Mouse (Mus musculus) kidney, embryonic 15.5 days (tissue): ENCODE results near the gene Nckap5. TPM values are rescaled to one million over a fixed set of nuclear protein-coding genes. Genes with fewer than 3 reads are reported as not detected.

Experiments used
- ATAC-seq: fragments of 200-750 bp; cut with Nextera tagmentation; replicated peaks from 2 replicates; pipeline ENCODE4 v1.8.0; 2017; ENCODE audit warnings: moderate TSS enrichment; ENCODE audit not compliant: low FRiP score
- H3K27ac ChIP-seq: fragments of 300-500 bp; sonication (generic); 2 replicates; pipeline ENCODE4 v1.5.1; 2015; ENCODE audit warnings: mild to moderate bottlenecking, inconsistent platforms
- H3K27me3 ChIP-seq: fragments of 300-500 bp; sonication (generic); 2 replicates; pipeline ENCODE4 v1.6.1; 2015; ENCODE audit warnings: inconsistent platforms
- H3K36me3 ChIP-seq: fragments of 300-500 bp; sonication (generic); 2 replicates; pipeline ENCODE4 v1.6.1; 2015; ENCODE audit warnings: inconsistent platforms
- H3K4me1 ChIP-seq: fragments of 300-500 bp; sonication (generic); 2 replicates; pipeline ENCODE4 v1.6.1; 2015; ENCODE audit warnings: inconsistent platforms
- H3K4me2 ChIP-seq: fragments of 300-500 bp; sonication (generic); 2 replicates; pipeline ENCODE4 v1.6.1; 2015; ENCODE audit warnings: moderate library complexity, mild to moderate bottlenecking, inconsistent platforms
- H3K4me3 ChIP-seq: fragments of 300-500 bp; sonication (generic); replicated peaks from 2 replicates; pipeline ENCODE4 v1.5.1; 2015; ENCODE audit warnings: mild to moderate bottlenecking, inconsistent platforms
- H3K9ac ChIP-seq: fragments of 300-500 bp; sonication (generic); 2 replicates; pipeline ENCODE4 v1.6.1; 2015; ENCODE audit warnings: mild to moderate bottlenecking, inconsistent platforms
- H3K9me3 ChIP-seq: fragments of 300-500 bp; sonication (generic); replicated peaks from 2 replicates; pipeline ENCODE4 v1.6.1; 2016; ENCODE audit warnings: inconsistent platforms
- WGBS: fragments of 180-500 bp; shearing (Covaris S2); methylation state at CpG from one replicate; pipeline ENCODE4 v1.1.7; 2015; ENCODE audit warnings: mixed read lengths; 5-methylcytosine and 5-hydroxymethylcytosine counted together
- polyA plus RNA-seq: library from polyadenylated mRNA; unstranded; fragments of >200 nt; fragmentation: Nextera tagmentation; extraction: Ambion mirVana; gene quantifications from 2 replicates; pipeline ENCODE4 v1.2.1, GENCODE M21; 2015

Gene Nckap5
- polyA plus RNA-seq, 1 experiment from 2014 or later, result 4.4 TPM

DNA sequence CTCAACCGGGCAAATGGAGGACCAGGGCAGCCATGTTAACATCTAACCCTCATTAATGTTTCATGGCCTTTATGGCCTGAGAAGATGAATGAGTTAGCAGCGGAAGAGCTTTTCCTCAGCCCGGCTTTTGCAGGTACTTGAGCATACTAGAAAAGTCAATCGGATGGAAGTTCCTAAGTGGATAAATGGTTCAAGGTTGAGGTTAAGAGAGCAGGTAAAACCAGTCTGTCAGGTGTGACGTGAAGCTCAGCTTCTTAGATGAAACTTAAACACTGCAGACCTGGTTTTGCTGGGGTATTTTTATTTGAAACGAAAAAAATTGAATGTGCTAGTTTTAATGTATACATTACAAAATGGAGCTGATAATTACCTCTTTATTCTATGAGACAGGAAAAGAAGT is 671.3 kb downstream of the Nckap5 start:
- Histone ChIP-seq H3K9ac (no peak overlapping the region), H3K4me1 (no peaks in the 10 kb centered on the region), H3K4me2 (no peak overlapping the region), H3K27ac (no peak overlapping the region), H3K27me3 (no peaks in the 10 kb centered on the region), H3K9me3 (no peaks in the 10 kb centered on the region), H3K4me3 (no peak overlapping the region), H3K36me3 (no peaks in the 10 kb centered on the region)
- 60% methylated on average over 6 of the region's 6 CpGs for WGBS
- no peak for ATAC-seq

DNA sequence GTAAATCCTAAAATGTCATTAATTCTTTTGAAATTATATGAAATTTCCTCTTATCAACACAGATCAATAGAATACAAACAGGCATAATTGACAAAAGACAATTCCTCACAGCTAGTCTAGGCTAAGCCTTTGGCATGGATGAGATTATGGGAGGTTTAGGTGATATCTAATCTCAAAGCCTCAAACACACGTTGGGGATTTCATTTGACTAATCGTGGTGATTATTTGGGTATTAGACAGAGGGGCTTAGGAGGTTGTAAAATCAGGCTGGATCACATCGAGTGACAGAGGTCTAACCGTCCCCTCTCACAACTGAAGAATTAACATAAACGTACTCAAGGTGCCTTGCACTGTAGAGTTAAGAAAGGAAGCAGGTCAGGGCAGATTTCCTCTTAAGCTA is 674.8 kb downstream of the Nckap5 start:
- H3K4me1 ChIP-seq, result no peaks in the 10 kb centered on the region
- no peak overlapping the region for H3K27ac ChIP-seq
- H3K4me3 ChIP-seq, result no peak overlapping the region
- no peak overlapping the region for H3K9ac ChIP-seq
- no peaks in the 10 kb centered on the region for H3K9me3 ChIP-seq
- 67% methylated on average over 5 of the region's 5 CpGs for WGBS
- no peaks in the 10 kb centered on the region for H3K27me3 ChIP-seq
- H3K4me2 ChIP-seq, result no peak overlapping the region
- no peaks in the 10 kb centered on the region for H3K36me3 ChIP-seq
- no peak for ATAC-seq

DNA sequence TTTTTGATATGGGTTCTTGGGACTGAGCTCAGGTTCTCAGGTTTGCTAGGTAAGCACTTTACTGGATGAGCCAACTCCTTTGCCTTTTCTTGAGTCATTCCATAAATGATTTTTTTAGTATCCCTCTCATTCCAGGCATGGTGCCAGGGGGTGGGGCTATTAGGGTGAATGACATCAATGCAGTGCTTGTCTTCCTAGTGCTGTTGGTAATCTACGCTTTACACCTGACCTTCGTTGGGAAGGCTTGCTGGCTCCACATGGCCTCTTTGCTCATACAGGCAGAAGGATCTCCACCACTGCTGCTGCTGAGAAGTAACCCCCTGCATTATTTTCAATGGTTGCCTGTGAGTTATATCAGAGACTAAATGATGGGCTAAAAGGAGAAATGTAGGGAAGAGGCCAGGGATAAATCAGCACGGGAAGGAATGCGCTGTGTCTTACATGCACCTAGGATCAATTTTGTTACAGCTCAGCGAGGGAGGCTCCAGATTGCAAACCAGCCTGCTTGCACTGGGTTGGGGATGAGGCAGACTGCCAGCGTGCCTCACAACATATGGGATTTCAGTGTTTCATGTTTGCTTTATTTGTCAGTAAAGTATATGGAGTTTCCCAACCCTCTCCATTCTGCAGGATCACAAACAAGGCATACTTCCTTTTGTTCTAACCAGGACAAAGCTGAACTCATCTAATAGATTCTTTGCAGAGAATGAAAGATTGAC is 676.9 kb downstream of the Nckap5 start:
- Histone ChIP-seq H3K9ac (no peak overlapping the region), H3K36me3 (no peaks in the 10 kb centered on the region), H3K27ac (no peak overlapping the region), H3K27me3 (no peaks in the 10 kb centered on the region), H3K9me3 (no peaks in the 10 kb centered on the region), H3K4me1 (no peaks in the 10 kb centered on the region), H3K4me3 (no peak overlapping the region), H3K4me2 (no peak overlapping the region)
- no peak for ATAC-seq
- WGBS, result 80% methylated on average over 6 of the region's 6 CpGs

DNA sequence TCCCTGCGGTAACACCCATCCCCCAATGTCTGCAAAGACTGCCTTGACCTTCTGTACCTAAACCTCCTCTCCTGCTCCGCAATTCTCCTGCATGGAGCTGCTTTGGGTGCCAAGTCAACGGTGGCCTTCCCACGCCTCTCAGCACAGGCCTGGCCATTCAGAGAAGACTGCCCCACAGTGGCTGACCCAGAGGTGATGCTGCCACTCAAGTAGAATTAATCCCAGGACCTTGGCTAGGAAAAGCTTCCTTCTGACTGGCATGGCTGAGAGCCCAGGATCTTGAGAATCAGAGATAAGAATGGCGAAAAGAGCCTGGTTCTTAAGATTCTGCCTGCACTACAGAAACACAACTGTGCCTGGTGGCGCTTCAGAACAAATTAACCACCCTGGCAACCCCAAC is 678.4 kb downstream of the Nckap5 start:
- ATAC-seq, result no peak
- Histone ChIP-seq H3K27me3 (no peaks in the 10 kb centered on the region), H3K9ac (no peak overlapping the region), H3K4me1 (no peaks in the 10 kb centered on the region), H3K4me2 (no peak overlapping the region), H3K9me3 (no peaks in the 10 kb centered on the region), H3K36me3 (no peaks in the 10 kb centered on the region), H3K27ac (no peak overlapping the region), H3K4me3 (no peak overlapping the region)
- 85% methylated on average over 6 of the region's 6 CpGs for WGBS

DNA sequence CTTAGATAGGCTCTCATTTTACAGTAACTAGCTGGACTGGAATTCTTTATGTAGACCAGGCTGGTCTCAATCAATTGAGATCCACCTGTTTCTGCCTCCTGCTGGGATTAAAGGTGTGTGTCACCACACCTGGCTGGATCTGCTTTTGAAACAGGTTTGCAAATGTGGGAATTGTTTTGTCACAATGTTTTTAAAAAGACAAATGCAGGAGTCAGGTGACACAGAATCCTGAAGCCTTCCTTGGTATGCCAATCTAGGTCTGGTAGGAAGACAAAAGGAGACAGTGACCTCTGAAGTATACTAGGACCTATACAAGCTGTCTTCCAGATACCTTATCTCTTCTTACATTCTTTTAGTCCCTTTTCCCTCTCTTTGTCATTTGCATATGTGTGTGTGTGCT is 680.6 kb downstream of the Nckap5 start:
- Histone ChIP-seq H3K9me3 (no peaks in the 10 kb centered on the region), H3K27me3 (no peaks in the 10 kb centered on the region), H3K9ac (no peak overlapping the region), H3K4me1 (no peaks in the 10 kb centered on the region), H3K4me3 (no peak overlapping the region), H3K4me2 (no peak overlapping the region), H3K36me3 (no peaks in the 10 kb centered on the region), H3K27ac (no peak overlapping the region)
- ATAC-seq, result no peak

- Histone ChIP-seq H3K27me3 (no peaks in the 10 kb centered on the region), H3K27ac (no peak overlapping the region), H3K36me3 (no peaks in the 10 kb centered on the region), H3K4me1 (no peaks in the 10 kb centered on the region), H3K4me3 (no peak overlapping the region), H3K9ac (no peak overlapping the region), H3K4me2 (no peak overlapping the region), H3K9me3 (no peaks in the 10 kb centered on the region)
- WGBS, result 82% methylated on average over 3 of the region's 3 CpGs
- no peak for ATAC-seq
Measured at GRCm38 (mm10) chr1:126135717-126136116, 694.9 kb downstream of the Nckap5 start.

- no peak for ATAC-seq
Measured at GRCm38 (mm10) chr1:126132316-126132715, 698.3 kb downstream of the Nckap5 start.

DNA sequence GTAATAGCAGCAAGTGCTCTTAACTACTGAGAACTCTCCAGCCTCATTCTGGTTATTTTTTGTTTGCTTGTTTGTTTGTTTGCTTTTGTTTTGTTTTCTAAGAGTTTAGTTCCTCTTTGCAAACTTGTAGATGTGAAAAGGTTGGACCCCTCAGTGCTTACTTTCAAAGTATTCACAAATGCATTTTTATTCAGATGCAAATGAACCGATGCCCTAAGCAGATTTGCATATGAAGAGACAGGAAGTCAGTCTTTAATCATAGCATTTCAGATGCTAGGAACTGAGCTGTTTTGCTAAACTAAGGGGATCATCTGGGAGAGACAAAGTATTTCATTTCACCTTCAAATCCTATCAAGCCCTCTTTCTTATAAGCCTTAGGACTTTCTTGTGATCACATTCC is 701.5 kb downstream of the Nckap5 start:
- H3K4me3 ChIP-seq, result no peak overlapping the region
- 33% methylated on average over 1 of the region's 1 CpGs for WGBS
- no peak overlapping the region for H3K27ac ChIP-seq
- no peaks in the 10 kb centered on the region for H3K27me3 ChIP-seq
- no peak for ATAC-seq
- no peaks in the 10 kb centered on the region for H3K9me3 ChIP-seq
- no peak overlapping the region for H3K4me2 ChIP-seq
- H3K9ac ChIP-seq, result no peak overlapping the region
- H3K36me3 ChIP-seq, result no peaks in the 10 kb centered on the region
- no peaks in the 10 kb centered on the region for H3K4me1 ChIP-seq

More at GRCm38 (mm10) chr1:126132316-126132715, 698.3 kb downstream of the Nckap5 start:
- Histone ChIP-seq H3K4me3 (no peak overlapping the region), H3K27ac (no peak overlapping the region), H3K4me2 (no peak overlapping the region), H3K4me1 (no peaks in the 10 kb centered on the region), H3K9ac (no peak overlapping the region), H3K36me3 (no peaks in the 10 kb centered on the region), H3K27me3 (no peaks in the 10 kb centered on the region), H3K9me3 (no peaks in the 10 kb centered on the region)
- 94% methylated on average over 2 of the region's 2 CpGs for WGBS

- no peaks in the 10 kb centered on the region for H3K36me3 ChIP-seq
- H3K9me3 ChIP-seq, result no peaks in the 10 kb centered on the region
- no peaks in the 10 kb centered on the region for H3K27me3 ChIP-seq
- no peaks in the 10 kb centered on the region for H3K4me1 ChIP-seq
- H3K4me3 ChIP-seq, result no peak overlapping the region
- WGBS, result 76% methylated on average over 5 of the region's 5 CpGs
- H3K4me2 ChIP-seq, result no peak overlapping the region
- H3K27ac ChIP-seq, result no peak overlapping the region
- ATAC-seq, result no peak
- no peak overlapping the region for H3K9ac ChIP-seq
Measured at GRCm38 (mm10) chr1:126123111-126123510, 707.5 kb downstream of the Nckap5 start.

GRCm38 (mm10) chr1:126120506-126120905 is 710.1 kb downstream of the Nckap5 start:
- Histone ChIP-seq H3K27ac (no peak overlapping the region), H3K9me3 (no peaks in the 10 kb centered on the region), H3K4me3 (no peak overlapping the region), H3K4me2 (no peak overlapping the region), H3K27me3 (no peaks in the 10 kb centered on the region), H3K4me1 (no peaks in the 10 kb centered on the region), H3K36me3 (no peaks in the 10 kb centered on the region), H3K9ac (no peak overlapping the region)
- WGBS, result 53% methylated on average over 8 of the region's 8 CpGs
- ATAC-seq, result no peak

DNA sequence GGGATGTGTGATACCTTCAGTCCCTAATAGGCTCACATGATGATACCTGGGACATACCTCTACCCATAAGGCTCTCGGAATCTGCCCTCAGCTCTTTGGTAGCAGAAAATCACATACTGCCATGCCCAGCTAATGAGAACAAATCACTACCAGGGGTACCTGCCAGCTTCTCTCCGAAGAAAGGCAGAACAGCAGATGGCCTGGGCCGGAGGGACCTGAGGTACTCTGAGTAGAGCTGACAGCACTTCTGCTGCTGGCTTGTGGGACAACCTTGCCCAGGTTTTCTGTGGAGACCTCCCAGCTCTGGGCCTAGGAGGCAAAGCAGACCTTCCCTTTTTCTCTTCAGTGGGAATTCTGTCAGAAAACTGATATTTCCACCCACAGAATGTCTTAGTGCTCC is 714.6 kb downstream of the Nckap5 start:
- no peak overlapping the region for H3K27ac ChIP-seq
- no peaks in the 10 kb centered on the region for H3K9me3 ChIP-seq
- no peak for ATAC-seq
- H3K9ac ChIP-seq, result no peak overlapping the region
- no peak overlapping the region for H3K4me3 ChIP-seq
- no peaks in the 10 kb centered on the region for H3K27me3 ChIP-seq
- H3K36me3 ChIP-seq, result no peaks in the 10 kb centered on the region
- no peak overlapping the region for H3K4me2 ChIP-seq
- H3K4me1 ChIP-seq, result no peaks in the 10 kb centered on the region
- WGBS, result 67% methylated on average over 3 of the region's 3 CpGs

DNA sequence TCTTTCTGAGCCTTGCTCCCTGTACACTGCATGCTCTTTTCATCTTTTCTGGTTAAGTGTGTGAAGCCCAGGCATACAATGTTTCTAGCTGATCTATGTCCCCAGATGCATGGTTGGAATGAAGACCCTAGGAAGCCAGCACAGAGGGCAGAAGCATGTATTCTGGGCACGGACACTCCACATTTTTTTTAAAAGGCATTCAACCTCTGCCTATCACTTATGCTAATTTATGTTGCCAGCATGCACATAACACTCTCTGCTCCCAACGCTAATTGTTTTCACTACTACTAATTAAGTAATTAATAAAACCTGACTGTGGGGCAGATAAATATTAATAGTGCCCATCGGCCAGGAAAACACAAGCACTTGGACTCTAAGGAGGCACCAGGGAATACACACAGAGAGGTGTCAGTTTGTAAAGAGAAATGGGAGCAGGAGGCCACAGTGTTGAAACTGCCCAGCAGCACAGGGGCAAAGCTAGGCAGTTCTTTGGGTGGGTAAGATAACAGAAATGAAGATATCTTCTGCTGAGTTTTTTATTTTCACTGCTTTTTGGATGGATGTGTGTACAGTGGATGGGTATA is 724.8 kb downstream of the Nckap5 start:
- ATAC-seq, result no peak
- H3K27ac ChIP-seq, result no peak overlapping the region
- 66% methylated on average over 3 of the region's 3 CpGs for WGBS
- H3K27me3 ChIP-seq, result no peaks in the 10 kb centered on the region
- no peaks in the 10 kb centered on the region for H3K36me3 ChIP-seq
- H3K9ac ChIP-seq, result no peak overlapping the region
- no peak overlapping the region for H3K4me2 ChIP-seq
- H3K4me1 ChIP-seq, result no peaks in the 10 kb centered on the region
- no peaks in the 10 kb centered on the region for H3K9me3 ChIP-seq
- H3K4me3 ChIP-seq, result no peak overlapping the region

DNA sequence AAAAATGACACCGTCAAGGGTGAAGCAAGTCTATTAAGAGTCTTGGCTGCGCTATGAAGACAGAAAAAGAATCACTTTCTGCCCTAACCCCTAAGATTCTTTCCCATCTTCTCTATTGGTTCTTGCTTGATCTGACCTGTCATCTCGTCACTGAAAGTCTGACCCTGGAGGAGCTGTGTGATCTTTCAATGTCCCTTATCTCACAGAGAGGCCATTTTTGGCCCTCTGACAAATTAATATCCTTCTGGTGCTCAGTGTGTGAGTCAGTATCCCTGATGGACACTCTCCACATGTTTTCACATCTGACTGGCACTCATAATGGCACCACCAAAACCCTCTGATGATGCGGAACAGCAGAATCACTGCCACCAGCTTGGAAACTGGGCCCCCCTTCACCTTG is 736.3 kb downstream of the Nckap5 start:
- H3K9me3 ChIP-seq, result no peaks in the 10 kb centered on the region
- H3K4me1 ChIP-seq, result no peaks in the 10 kb centered on the region
- H3K27ac ChIP-seq, result no peak overlapping the region
- H3K36me3 ChIP-seq, result no peaks in the 10 kb centered on the region
- no peak overlapping the region for H3K4me3 ChIP-seq
- no peak overlapping the region for H3K4me2 ChIP-seq
- no peak for ATAC-seq
- no peak overlapping the region for H3K9ac ChIP-seq
- no peaks in the 10 kb centered on the region for H3K27me3 ChIP-seq
- whole genome bisulfite sequencing, result 74% methylated on average over 4 of the region's 4 CpGs
